Mouse (Mus musculus): ENCODE results near the gene Erc2. TPM values are rescaled to one million over a fixed set of nuclear protein-coding genes. Genes with fewer than 3 reads are reported as not detected.

The Erc2 gene
- polyA plus RNA-seq (2012; rRNA removed; ENCODE audit: low replicate concordance) = 0.07 and 0.93 TPM in 2 replicates

GRCm38 (mm10) chr14:27622176-27622922, at the start of gene Erc2:
Gene Erc2, plus strand, starts transcription at chr14:27622428.

GRCm38 (mm10) chr14:28504101-28505050, 882.1 kb downstream of the Erc2 start, which contains the start of gene Wnt5a:
Gene Wnt5a, plus strand, starts transcription at chr14:28504750.

Other genes starting within 250 kb of the Erc2 start
- gene Fam208a, start 193.6 kb upstream of the Erc2 start, polyA plus RNA-seq (2012; rRNA removed; ENCODE audit: low replicate concordance) = 6.8 and 9.5 TPM in 2 replicates
- 2.1 and 3.3 TPM in 2 replicates for gene Ccdc66, start 114.0 kb upstream of the Erc2 start, polyA plus RNA-seq (2012; rRNA removed; ENCODE audit: low replicate concordance)

Data from subcutaneous adipose tissue, adult 2 months (tissue).